Mouse (Mus musculus): ENCODE results near the gene Appl1.

DNA sequence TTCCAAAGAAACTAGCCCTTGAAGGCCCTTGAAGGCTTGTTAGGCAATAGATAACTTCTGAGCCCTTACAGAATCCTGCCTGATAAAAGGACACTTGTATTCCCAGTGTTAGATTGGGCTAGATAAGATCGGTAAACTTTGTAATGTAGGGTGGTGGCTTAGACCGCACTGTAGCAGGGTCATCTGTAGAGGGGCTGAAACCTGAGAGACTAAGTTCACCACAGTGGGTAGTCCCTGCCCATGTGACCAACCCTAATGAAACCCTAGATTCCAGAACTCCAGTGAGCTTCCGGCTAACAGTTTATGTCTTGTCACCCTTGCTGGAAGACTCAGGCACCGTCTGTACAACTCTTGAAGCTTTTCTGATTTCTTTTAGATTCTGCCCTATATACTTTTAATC is 42.6 kb upstream of the Appl1 start:
- TF ChIP-seq CTCF (conservative IDR thresholded peaks at IDR 0.05; ENCODE audit: low read length) (no peak), POU5F1 (IDR thresholded peaks at IDR 0.05; ENCODE audit: borderline replicate concordance, low read length) (no peak)

Measured in E14TG2a.4 (cell line).